Mouse (Mus musculus) ES-Bruce4 (cell line): ENCODE data around the gene Zdhhc16.

Experiments used
- CTCF ChIP-seq: IDR thresholded peaks from one replicate; pipeline ENCODE4 v1.8.1; 2011; ENCODE audit warnings: low read depth, low read length
- EP300 ChIP-seq: IDR thresholded peaks from 2 replicates; pipeline ENCODE4 v1.6.1; 2011; ENCODE audit warnings: low read depth, low read length; ENCODE audit not compliant: insufficient read depth

- TF ChIP-seq EP300 (no peak), CTCF (no peak)
These were observed 20.3 kb downstream of the Zdhhc16 start for GRCm38 (mm10) chr19:41953574-41953973.
